Mouse (Mus musculus): ENCODE measurements around the gene Phrf1.
A peak's percentile ranks its signal among the peaks of the same experiment; 100 is the strongest.

Gene Phrf1

GRCm38 (mm10) chr7:141228279-141229067, at the start of gene Phrf1:
Gene Phrf1, plus strand, starts transcription at chr7:141228784.
- peak; percentile 92 for DNase-seq

- DNase-seq, result no peak
Observed at GRCm38 (mm10) chr7:141188194-141188593, 40.4 kb upstream of the Phrf1 start.

- DNase-seq, result no peak
Observed at GRCm38 (mm10) chr7:141188733-141189132, 39.9 kb upstream of the Phrf1 start.

GRCm38 (mm10) chr7:141190220-141190619, 38.4 kb upstream of the Phrf1 start:
- DNase-seq, result no peak

- no peak for DNase-seq
Observed at GRCm38 (mm10) chr7:141191036-141191435, 37.5 kb upstream of the Phrf1 start.

- DNase-seq, result no peak
Observed at GRCm38 (mm10) chr7:141191796-141192685, 36.5 kb upstream of the Phrf1 start.

- DNase-seq, result no peak
Observed at GRCm38 (mm10) chr7:141192776-141193347, 35.7 kb upstream of the Phrf1 start.

- DNase-seq, result peak; percentile 62
Observed at GRCm38 (mm10) chr7:141193348-141193856, 35.2 kb upstream of the Phrf1 start.

- peak; percentile 97 for DNase-seq
Observed at GRCm38 (mm10) chr7:141193948-141194347, 34.6 kb upstream of the Phrf1 start, which contains the start of the genes Hras and Lrrc56. Gene Hras, minus strand, starts transcription at chr7:141194005. Gene Lrrc56, plus strand, starts transcription at chr7:141194157.

- DNase-seq, result peak; percentile 50
Observed at GRCm38 (mm10) chr7:141194409-141194808, 34.2 kb upstream of the Phrf1 start.

- DNase-seq, result peak; percentile 83
Observed at GRCm38 (mm10) chr7:141194830-141195229, 33.8 kb upstream of the Phrf1 start.

- DNase-seq, result no peak
Observed at GRCm38 (mm10) chr7:141195754-141196153, 32.8 kb upstream of the Phrf1 start.

GRCm38 (mm10) chr7:141196619-141197282, 31.8 kb upstream of the Phrf1 start:
- no peak for DNase-seq

- DNase-seq, result no peak
Observed at GRCm38 (mm10) chr7:141198121-141198520, 30.5 kb upstream of the Phrf1 start.

GRCm38 (mm10) chr7:141204546-141204945, 24.0 kb upstream of the Phrf1 start:
- no peak for DNase-seq

- DNase-seq, result no peak
Observed at GRCm38 (mm10) chr7:141205504-141205903, 23.1 kb upstream of the Phrf1 start.

GRCm38 (mm10) chr7:141206182-141206937, 22.2 kb upstream of the Phrf1 start:
- no peak for DNase-seq

- DNase-seq, result no peak
Observed at GRCm38 (mm10) chr7:141209526-141209925, 19.1 kb upstream of the Phrf1 start.

- no peak for DNase-seq
Observed at GRCm38 (mm10) chr7:141210137-141210536, 18.4 kb upstream of the Phrf1 start.

- DNase-seq, result no peak
Observed at GRCm38 (mm10) chr7:141210606-141211131, 17.9 kb upstream of the Phrf1 start.

GRCm38 (mm10) chr7:141213133-141213532, 15.5 kb upstream of the Phrf1 start:
- DNase-seq, result no peak

All from cerebellum, adult 9-10 months (tissue).